Mouse (Mus musculus): ENCODE results near the gene Gm42715. TPM values are rescaled to one million over a fixed set of nuclear protein-coding genes. Genes with fewer than 3 reads are reported as not detected.
"Not testable (repeated sequence)": the region's sequence is repeated elsewhere in the genome, so short reads cannot be mapped to it uniquely, and the experiment has no call there.

Gm42715 gene
- polyA plus RNA-seq, 1 experiment, result 25.1 TPM

DNA sequence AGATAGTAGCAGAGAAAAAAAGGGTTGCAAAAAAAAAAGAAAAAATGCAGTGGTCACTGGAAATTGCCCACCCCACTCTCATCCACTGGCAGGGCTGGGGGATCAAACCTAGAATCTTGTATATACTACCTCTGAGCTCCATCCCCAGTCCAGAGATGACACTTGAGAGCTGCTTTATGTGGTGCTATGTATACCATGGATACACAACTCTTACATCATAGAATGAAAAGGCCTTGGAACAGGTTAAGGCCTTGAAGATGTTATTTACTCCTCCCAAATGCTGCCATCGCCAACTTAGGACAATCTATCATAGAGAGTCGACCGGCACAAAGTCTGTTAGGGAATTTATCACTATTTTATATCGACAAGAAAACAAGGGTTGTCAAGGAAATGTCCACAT is 42.5 kb upstream of the Gm42715 start:
- peaks cover 72% of the 10 kb centered on the region for H3K36me3 ChIP-seq (replicated peaks; ENCODE audit: low read length)
- TF ChIP-seq GATA1 (IDR thresholded peaks at IDR 0.05; ENCODE audit: borderline replicate concordance, low read length) (no peak), FLI1 (IDR thresholded peaks at IDR 0.05; ENCODE audit: low read length) (no peak)
- no peaks in the 10 kb centered on the region for H3K27me3 ChIP-seq (replicated peaks)
- H3K4me3 ChIP-seq (replicated peaks), result peak overlapping the region; percentile 97
- peaks cover 69% of the 10 kb centered on the region for H3K4me1 ChIP-seq
- H3K9me3 ChIP-seq, result no peaks in the 10 kb centered on the region

- peaks cover 72% of the 10 kb centered on the region for H3K4me1 ChIP-seq
- H3K9me3 ChIP-seq, result no peaks in the 10 kb centered on the region
- peaks cover 75% of the 10 kb centered on the region for H3K36me3 ChIP-seq (replicated peaks; ENCODE audit: low read length)
- TF ChIP-seq FLI1 (IDR thresholded peaks at IDR 0.05; ENCODE audit: low read length) (no peak), GATA1 (IDR thresholded peaks at IDR 0.05; ENCODE audit: borderline replicate concordance, low read length) (no peak)
- H3K4me3 ChIP-seq (replicated peaks), result peak overlapping the region; percentile 97
- no peaks in the 10 kb centered on the region for H3K27me3 ChIP-seq (replicated peaks)
Measured at GRCm38 (mm10) chr7:127477687-127478634, 41.4 kb upstream of the Gm42715 start.

DNA sequence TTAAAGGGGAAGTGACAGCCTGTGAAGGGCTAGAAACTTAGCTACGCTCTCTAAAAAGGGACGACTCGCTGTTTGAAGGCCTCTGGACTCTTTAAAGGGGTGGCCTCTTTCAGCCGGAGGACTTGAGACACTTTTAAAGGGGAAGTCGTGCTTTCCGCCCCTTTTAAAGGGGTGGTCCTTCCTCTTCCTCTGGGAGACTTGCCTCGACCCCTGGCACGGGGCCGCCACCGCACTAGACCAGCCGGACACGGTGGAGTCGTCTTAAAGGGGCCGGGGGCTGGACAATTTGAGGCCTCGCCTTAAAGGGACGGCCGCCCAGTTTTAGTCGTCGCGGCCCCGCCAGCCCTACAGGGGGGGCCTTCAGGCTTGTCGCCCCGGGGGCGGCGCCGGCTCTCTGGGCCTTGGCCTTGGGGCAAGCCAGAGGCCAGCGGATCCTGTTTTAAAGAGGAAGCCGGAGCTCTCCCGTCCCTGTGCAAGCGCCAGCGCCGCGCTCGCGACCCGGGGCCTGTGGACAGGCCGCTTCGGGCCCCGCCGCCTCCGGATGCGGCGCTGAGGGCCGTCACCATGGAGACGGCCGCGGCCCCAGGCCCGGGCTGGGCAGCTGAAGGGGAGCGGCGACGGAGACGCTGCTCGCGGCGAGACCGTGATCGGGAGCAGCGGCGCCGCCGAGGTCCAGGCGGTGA is 40.6 kb upstream of the Gm42715 start, which contains the start of gene Fbrs:
Gene Fbrs (plus strand): TSS at position 565 of the 683 bp plus-strand sequence.
- H3K9me3 ChIP-seq, result no peaks in the 10 kb centered on the region
- no peaks in the 10 kb centered on the region for H3K27me3 ChIP-seq (replicated peaks)
- peaks cover 72% of the 10 kb centered on the region for H3K4me1 ChIP-seq
- no peak for TF ChIP-seq FLI1 (IDR thresholded peaks at IDR 0.05; ENCODE audit: low read length)
- no peak for TF ChIP-seq GATA1 (IDR thresholded peaks at IDR 0.05; ENCODE audit: borderline replicate concordance, low read length)
- peaks cover 75% of the 10 kb centered on the region for H3K36me3 ChIP-seq (replicated peaks; ENCODE audit: low read length)
- H3K4me3 ChIP-seq (replicated peaks), result peak within 1 kb of the TSS; percentile 97

DNA sequence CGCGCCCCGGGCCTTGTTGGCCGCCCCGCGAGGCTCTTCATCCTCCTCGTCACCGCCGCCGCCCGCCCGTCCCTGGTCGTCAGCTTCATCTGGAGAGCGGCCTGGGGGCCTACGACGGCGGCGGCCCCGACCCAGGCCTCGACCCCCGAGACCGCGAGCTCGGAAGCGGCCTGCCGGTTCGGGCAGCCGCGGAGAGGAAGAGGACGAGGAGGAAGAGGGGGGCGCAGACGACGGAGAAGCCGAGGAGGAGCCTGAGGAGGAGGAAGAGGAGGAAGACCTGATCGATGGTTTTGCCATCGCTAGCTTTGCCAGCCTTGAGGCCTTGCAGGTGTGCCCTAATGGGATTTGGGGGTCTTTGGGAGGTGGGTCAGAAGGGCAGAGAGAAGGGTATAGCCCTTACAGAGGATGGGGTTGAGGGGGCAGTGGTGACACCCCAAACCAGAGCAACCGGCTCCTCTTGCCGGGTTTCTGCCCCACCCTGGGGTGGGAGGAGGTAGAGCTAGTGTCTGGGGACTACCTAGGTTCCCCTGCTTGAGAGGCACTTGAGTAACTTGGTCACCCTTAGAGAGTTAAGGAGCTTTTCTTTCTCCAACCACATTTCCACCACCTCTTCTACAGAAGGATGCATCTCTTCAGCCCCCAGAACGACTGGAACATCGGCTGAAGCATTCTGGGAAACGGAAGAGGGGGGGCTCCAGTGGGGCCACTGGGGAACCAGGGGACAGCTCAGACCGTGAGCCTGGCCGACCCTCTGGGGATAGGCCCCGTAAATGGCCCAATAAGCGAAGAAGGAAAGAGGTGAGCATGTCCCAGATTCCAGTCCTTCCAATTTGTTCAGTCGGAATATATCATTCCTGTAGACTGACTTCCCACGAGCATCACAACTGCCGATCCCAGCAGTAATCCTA is 39.8 kb upstream of the Gm42715 start:
- peaks cover 76% of the 10 kb centered on the region for H3K4me1 ChIP-seq
- no peaks in the 10 kb centered on the region for H3K9me3 ChIP-seq
- no peaks in the 10 kb centered on the region for H3K27me3 ChIP-seq (replicated peaks)
- H3K36me3 ChIP-seq (replicated peaks; ENCODE audit: low read length), result peaks cover 75% of the 10 kb centered on the region
- no peak for TF ChIP-seq GATA1 (IDR thresholded peaks at IDR 0.05; ENCODE audit: borderline replicate concordance, low read length)
- no peak for TF ChIP-seq FLI1 (IDR thresholded peaks at IDR 0.05; ENCODE audit: low read length)
- peak overlapping the region; percentile 97 for H3K4me3 ChIP-seq (replicated peaks)

DNA sequence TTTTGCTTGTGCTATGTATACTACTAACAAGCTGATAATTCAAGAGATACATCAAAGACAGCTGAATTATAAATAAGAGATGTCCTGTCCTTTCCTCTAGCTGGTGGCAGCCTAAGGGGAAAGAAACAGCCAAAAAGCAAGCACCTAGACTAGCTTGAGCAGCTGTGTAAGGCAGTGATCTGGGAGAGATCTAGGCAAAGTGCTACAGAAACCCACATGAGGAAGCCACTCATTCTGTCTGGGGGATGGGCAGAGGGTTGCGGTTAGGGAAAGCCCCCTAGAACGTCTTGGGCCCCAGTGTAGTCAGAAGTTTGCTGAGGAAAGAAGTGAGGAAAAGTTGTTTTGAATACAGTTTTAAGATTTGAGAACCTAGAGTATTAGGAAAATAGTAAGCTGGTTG is 39.1 kb upstream of the Gm42715 start:
- Histone ChIP-seq H3K27me3 (replicated peaks) (no peaks in the 10 kb centered on the region), H3K9me3 (no peaks in the 10 kb centered on the region), H3K4me3 (replicated peaks) (peak overlapping the region; percentile 97), H3K4me1 (peaks cover 76% of the 10 kb centered on the region), H3K36me3 (replicated peaks; ENCODE audit: low read length) (peaks cover 75% of the 10 kb centered on the region)
- TF ChIP-seq GATA1 (IDR thresholded peaks at IDR 0.05; ENCODE audit: borderline replicate concordance, low read length) (no peak), FLI1 (IDR thresholded peaks at IDR 0.05; ENCODE audit: low read length) (no peak)

DNA sequence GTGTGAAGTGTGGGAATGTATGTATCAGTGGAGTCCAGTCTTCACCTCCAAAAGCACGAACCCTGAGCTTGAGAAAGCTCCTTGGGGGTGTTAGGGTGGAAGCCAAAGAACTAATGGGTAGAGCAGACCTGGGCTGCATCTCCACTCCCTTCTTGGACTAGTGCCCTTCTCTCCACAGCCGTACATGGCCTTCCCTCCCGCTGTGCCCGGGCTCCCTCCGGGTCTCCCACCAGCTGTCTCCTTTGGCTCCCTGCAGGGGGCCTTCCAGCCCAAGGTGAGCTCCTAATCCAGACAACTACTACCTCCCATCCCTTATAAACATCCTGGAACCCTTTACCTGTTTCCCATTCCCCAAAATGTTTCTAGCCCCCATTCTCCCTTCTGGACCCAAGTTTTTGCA is 34.0 kb upstream of the Gm42715 start:
- peaks cover 98% of the 10 kb centered on the region for H3K36me3 ChIP-seq (replicated peaks; ENCODE audit: low read length)
- no peaks in the 10 kb centered on the region for H3K27me3 ChIP-seq (replicated peaks)
- peaks cover 88% of the 10 kb centered on the region for H3K4me1 ChIP-seq
- H3K4me3 ChIP-seq (replicated peaks), result no peak overlapping the region
- H3K9me3 ChIP-seq, result no peaks in the 10 kb centered on the region
- TF ChIP-seq GATA1 (IDR thresholded peaks at IDR 0.05; ENCODE audit: borderline replicate concordance, low read length) (no peak), FLI1 (IDR thresholded peaks at IDR 0.05; ENCODE audit: low read length) (no peak)

GRCm38 (mm10) chr7:127488364-127488763 is 31.0 kb upstream of the Gm42715 start:
- peaks cover 98% of the 10 kb centered on the region for H3K36me3 ChIP-seq (replicated peaks; ENCODE audit: low read length)
- H3K4me1 ChIP-seq, result peaks cover 59% of the 10 kb centered on the region
- not testable (repeated sequence) for H3K9me3 ChIP-seq; H3K4me3 ChIP-seq (replicated peaks); H3K27me3 ChIP-seq (replicated peaks)

DNA sequence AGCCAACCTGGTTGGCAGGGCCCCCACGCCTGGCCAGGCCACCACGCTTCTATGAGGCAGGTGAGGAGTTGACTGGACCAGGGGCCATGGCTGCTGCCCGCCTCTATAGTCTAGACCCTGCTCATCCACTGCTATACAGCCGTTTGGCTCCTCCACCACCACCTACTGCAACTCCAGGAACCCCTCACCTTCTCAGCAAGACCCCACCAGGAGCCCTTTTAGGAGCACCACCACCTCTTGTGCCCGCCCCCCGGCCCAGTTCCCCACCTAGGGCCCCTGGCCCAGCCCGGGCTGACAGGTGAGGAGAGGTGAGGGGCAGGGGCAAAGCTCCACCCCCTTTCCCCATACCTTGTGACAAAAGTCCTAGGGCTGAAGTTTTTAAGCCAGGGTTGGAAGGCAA is 29.4 kb upstream of the Gm42715 start:
- Histone ChIP-seq H3K4me1 (peaks cover 43% of the 10 kb centered on the region), H3K4me3 (replicated peaks) (no peak overlapping the region), H3K27me3 (replicated peaks) (no peaks in the 10 kb centered on the region), H3K9me3 (no peaks in the 10 kb centered on the region), H3K36me3 (replicated peaks; ENCODE audit: low read length) (peaks cover 98% of the 10 kb centered on the region)
- no peak for TF ChIP-seq FLI1 (IDR thresholded peaks at IDR 0.05; ENCODE audit: low read length)
- TF ChIP-seq GATA1 (IDR thresholded peaks at IDR 0.05; ENCODE audit: borderline replicate concordance, low read length), result no peak

GRCm38 (mm10) chr7:127491846-127492245 is 27.5 kb upstream of the Gm42715 start:
- peaks cover 91% of the 10 kb centered on the region for H3K36me3 ChIP-seq (replicated peaks; ENCODE audit: low read length)
- H3K4me3 ChIP-seq (replicated peaks), result no peak overlapping the region
- TF ChIP-seq FLI1 (IDR thresholded peaks at IDR 0.05; ENCODE audit: low read length) (no peak), GATA1 (IDR thresholded peaks at IDR 0.05; ENCODE audit: borderline replicate concordance, low read length) (no peak)
- no peaks in the 10 kb centered on the region for H3K27me3 ChIP-seq (replicated peaks)
- no peaks in the 10 kb centered on the region for H3K9me3 ChIP-seq
- H3K4me1 ChIP-seq, result peaks cover 25% of the 10 kb centered on the region
